Mouse (Mus musculus) ES-Bruce4 (cell line): ENCODE results near the gene Efnb2.
A peak's percentile ranks its signal among the peaks of the same experiment; 100 is the strongest.

Experiments used
- CTCF ChIP-seq: IDR thresholded peaks from one replicate; pipeline ENCODE4 v1.8.1; 2011; ENCODE audit warnings: low read depth, low read length
- POLR2A ChIP-seq: IDR thresholded peaks from one replicate; pipeline ENCODE4 v1.8.1; 2011; ENCODE audit warnings: low read length; ENCODE audit not compliant: insufficient read depth

- peak; percentile 37 for TF ChIP-seq CTCF
- TF ChIP-seq POLR2A = no peak
These were observed 17.2 kb upstream of the Efnb2 start for GRCm38 (mm10) chr8:8678236-8678635.
